Mouse (Mus musculus) c-Kit-negative CD71-positive TER-119-positive erythroid progenitor cells, embryonic 14.5 days (primary cell): ENCODE measurements around the gene Plek2.
A peak's percentile ranks its signal among the peaks of the same experiment; 100 is the strongest.
"Not testable (repeated sequence)": the region's sequence is repeated elsewhere in the genome, so short reads cannot be mapped to it uniquely, and the experiment has no call there.

Experiments used
- DNase-seq: peaks from one replicate; pipeline ENCODE4 v3.0.0-alpha.2; 2013; ENCODE audit warnings: low read depth, low spot score

Plek2 gene

GRCm38 (mm10) chr12:78906707-78907162, at the start of gene Plek2:
Gene Plek2, minus strand, starts transcription at chr12:78906964.
- peak; percentile 74 for DNase-seq

- DNase-seq, result no peak
Observed at GRCm38 (mm10) chr12:78956405-78956804, 49.6 kb upstream of the Plek2 start.

DNA sequence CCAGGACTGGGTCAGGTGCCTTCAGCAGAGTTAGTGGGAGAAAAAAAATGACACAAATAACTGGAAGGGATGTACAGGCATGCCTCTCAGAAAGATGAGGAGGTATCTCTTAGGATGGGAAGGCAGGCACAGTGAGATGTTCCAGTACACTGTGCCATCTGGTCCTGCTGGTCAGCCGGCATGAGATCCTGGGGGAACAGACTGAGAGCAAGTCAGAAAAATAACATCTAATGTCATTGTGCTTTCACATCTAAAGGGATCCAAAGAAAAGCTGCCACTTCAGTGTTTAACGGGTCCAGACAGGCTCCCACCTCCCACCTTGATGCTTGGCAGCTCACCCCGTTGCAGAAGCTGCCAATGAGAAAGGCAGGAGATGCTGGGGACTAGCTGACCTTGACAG, 45.7 kb upstream of the Plek2 start:
- DNase-seq, result no peak

DNA sequence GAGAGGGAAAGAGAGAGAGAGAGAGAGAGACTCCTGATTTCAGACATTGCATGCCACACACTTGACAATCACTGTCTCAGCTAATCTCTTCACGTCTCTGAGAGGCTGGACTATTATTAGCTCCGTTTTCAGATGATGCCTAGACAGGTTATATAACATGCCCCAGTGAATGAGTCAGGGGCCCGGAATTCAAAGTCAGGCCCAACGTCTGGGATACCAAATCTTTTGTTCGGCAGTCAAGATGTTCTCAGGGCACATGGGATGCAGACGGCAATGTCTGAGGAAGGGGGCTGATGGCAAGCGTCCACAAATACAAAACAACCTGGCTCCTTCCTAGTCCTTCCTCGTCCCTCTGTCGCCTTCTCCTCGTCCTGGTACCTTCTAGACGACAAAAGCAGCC, 45.3 kb upstream of the Plek2 start:
- DNase-seq, result no peak

DNA sequence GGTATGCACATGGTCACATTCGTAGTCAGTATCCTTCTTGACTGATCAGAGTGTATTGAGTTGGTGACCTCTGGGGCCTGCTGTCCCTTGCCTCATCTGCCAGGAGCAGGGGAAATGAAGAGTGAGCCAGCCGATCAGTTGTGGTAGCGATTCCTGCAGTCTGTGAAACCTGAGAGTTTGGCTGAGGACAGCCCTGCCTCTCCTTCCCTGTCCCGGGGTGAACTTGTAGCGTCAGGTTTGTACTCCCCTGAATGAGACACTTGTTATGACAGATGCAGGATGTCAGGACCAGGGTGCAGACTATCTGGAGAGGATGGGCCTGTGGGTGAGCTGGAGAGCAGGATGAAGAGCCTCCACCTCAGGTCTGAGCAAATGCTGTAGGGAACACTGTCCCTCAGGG, 40.9 kb upstream of the Plek2 start:
- DNase-seq, result no peak

GRCm38 (mm10) chr12:78947161-78947560, 40.4 kb upstream of the Plek2 start:
- DNase-seq, result no peak

DNA sequence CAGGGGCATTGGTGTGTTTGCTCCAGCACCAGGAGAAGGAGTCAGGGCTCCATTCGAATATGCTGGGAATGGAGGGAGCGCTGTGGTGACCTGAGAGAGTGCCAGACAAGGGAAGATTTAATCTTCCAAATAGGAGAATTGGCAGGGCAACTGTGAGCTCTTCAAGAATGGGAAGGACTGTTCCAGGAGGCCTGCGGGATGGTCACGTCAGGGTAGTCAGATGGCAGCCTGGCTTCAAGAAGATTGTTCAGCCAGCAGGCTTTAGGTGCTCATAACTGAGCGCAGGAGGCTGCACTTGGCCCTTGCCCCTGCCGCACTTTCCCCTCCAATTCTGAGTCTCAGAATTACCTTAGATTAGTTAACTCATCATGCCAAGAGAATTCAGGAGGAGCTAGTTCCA, 36.2 kb upstream of the Plek2 start:
- DNase-seq, result no peak

DNA sequence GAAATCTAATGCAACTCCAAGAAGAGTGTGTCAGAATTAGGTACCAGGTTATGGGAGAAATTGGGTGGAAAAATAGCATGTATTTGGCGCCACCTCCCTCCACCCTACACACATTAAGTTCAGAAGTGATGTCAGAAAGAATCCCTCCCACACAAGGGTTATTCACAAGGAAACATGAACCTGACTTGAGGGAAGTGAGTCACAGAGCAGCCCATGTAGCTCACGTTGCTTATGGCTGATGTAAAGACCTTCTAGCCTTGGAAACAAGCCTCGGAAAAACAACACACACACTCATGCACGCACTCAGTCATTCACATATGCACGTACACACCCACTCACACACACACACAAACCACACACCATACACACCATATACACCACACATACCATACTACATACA, 33.3 kb upstream of the Plek2 start:
- no peak for DNase-seq

GRCm38 (mm10) chr12:78939393-78940037, 32.8 kb upstream of the Plek2 start:
- DNase-seq, result no peak

- DNase-seq, result no peak
Observed at GRCm38 (mm10) chr12:78936494-78936893, 29.7 kb upstream of the Plek2 start.

DNA sequence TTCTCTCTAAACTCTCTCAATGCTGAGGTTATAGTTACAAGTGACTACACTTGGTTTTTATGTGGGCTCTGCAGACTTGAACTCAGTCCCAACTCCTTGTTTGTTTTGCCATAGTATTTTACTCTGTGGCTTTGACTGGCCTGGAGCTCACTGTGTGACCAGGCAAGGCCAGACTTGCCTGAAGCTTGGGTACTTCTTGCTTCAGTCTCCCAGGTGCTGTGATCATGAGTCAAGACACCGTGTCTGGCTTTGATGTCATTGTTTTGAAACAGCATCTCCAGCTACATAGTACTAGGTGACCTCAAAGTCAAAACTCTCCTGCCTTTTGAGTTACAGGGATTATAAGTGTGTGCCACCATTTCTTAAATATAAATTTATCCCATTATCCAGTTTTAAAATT, 23.1 kb upstream of the Plek2 start:
- no peak for DNase-seq

GRCm38 (mm10) chr12:78927287-78927686, 20.5 kb upstream of the Plek2 start:
- no peak for DNase-seq

GRCm38 (mm10) chr12:78923539-78924189, 16.9 kb upstream of the Plek2 start:
- DNase-seq, result no peak

DNA sequence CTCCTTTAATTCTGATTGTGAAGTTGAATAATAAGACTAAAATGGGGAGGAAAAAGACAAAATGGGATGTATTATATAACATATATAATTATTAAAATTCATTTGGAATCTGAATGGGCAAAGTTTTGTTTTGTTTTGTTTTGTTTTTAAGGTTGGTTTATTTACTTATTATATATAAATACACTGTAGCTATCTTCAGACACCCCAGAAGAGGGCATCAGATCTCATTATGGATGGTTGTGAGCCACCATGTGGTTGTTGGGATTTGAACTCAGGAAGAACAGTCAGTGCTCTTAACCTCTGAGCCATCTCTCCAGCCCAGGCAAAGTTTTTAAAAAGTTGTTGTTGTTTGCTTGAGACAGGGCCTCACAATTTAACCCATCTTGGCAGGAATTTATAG, 16.2 kb upstream of the Plek2 start:
- not testable (repeated sequence) for DNase-seq

GRCm38 (mm10) chr12:78922058-78922457, 15.3 kb upstream of the Plek2 start:
- DNase-seq, result no peak

- DNase-seq, result no peak
Observed at GRCm38 (mm10) chr12:78921421-78921820, 14.7 kb upstream of the Plek2 start.

DNA sequence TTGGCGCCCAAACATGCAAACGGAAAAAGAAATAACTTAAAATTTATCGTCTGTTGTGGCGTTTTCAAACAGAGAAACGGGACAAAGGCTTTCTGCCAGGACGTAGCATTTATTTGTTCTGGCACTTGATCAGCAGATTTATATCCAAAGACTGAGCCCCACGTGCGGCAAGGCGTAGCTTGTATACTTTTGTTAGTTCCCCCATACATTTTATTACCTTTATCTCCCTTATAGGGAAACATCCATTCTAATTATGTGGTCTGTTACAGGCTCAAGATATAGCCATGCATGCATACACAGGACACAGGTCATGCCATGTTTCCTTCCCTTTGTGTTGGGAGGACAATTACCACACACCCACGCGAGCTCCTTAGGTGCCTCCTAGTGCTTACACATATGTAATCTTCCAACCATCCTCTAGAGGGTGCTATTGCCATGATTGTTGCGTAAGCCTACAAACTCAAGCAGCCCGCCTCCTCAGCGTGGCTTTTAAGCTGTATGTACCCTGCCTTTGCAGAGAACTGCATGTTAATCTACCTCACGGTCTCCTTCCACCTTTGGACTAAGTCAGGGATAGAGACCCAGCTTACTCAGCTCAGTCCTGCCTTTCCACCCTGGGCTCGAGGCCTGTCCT, 12.4 kb upstream of the Plek2 start:
- DNase-seq, result no peak

DNA sequence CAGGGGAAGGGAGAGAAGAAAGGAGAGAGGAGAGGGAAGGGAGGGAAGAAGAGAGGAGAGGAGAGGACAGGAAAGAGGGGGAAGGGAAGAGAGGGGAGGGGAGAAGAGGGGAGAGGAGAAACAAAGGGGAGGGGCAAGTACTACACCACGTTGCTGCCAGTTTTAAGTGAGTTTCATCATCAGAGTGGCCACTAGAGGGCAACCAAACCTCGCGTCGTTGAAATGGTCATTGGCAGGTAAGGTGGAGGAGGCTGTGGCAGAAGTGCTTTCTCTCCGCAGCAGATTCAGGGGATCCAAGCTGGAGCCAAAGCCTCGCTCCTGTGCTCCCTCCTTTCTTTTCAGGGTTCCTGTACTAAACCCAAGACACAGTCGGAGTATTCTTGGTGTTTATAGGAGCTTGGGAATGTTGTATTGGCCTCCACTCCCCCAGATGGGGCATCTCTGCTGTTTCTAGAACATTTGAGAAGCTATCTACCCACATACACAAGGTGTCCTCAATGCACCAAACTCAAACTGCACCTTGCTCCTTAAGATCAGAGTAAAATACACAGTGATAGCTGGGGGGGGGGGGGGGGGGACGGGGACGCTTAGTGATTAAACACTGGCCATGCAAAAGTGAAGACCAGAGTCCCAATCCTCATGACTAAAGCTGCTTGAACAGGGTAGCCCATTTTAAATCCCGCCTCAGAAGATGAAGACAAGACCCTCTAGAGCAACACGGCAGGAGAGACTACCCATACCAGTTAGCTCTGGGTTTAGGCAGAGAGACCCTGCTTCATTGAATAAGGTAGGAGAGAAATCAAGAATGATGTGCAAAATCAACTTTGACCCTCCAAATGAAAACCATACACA, 11.7 kb upstream of the Plek2 start:
- peak; percentile 82 for DNase-seq

- DNase-seq, result no peak
Observed at GRCm38 (mm10) chr12:78916278-78916677, 9.5 kb upstream of the Plek2 start.

GRCm38 (mm10) chr12:78915561-78915960, 8.8 kb upstream of the Plek2 start:
- no peak for DNase-seq

GRCm38 (mm10) chr12:78914458-78914857, 7.7 kb upstream of the Plek2 start:
- no peak for DNase-seq
